Mouse (Mus musculus) forebrain, embryonic 11.5 days (tissue): ENCODE results near the gene Afm. TPM values are rescaled to one million over a fixed set of nuclear protein-coding genes. Genes with fewer than 3 reads are reported as not detected.

ENCODE experiments used
- ATAC-seq: fragments of 200-750 bp; cut with Nextera tagmentation; replicated peaks from 2 replicates; pipeline ENCODE4 v1.8.0; 2017; ENCODE audit warnings: moderate TSS enrichment; ENCODE audit not compliant: low FRiP score
- DNase-seq: peaks from one replicate; pipeline ENCODE4 v3.0.0-alpha.2; 2017; ENCODE audit warnings: low spot score
- H3K27ac ChIP-seq: fragments of 300-500 bp; sonication (generic); 2 replicates; pipeline ENCODE4 v1.5.1; 2014; ENCODE audit warnings: low read depth, low read length
- H3K27me3 ChIP-seq: fragments of 300-500 bp; sonication (generic); 2 replicates; pipeline ENCODE4 v1.6.1; 2014; ENCODE audit warnings: mild to moderate bottlenecking, low read length, mixed read lengths; ENCODE audit not compliant: control insufficient read depth, insufficient read depth
- H3K36me3 ChIP-seq: fragments of 300-500 bp; sonication (generic); 2 replicates; pipeline ENCODE4 v1.6.1; 2014; ENCODE audit warnings: mild to moderate bottlenecking, low read length, moderate library complexity, mixed read lengths; ENCODE audit not compliant: control insufficient read depth, insufficient read depth
- H3K4me1 ChIP-seq: fragments of 300-500 bp; sonication (generic); replicated peaks from 2 replicates; pipeline ENCODE4 v1.6.1; 2014; ENCODE audit warnings: low read length, mixed read lengths; ENCODE audit not compliant: control insufficient read depth, insufficient read depth
- H3K4me2 ChIP-seq: fragments of 300-500 bp; sonication (generic); 2 replicates; pipeline ENCODE4 v1.6.1; 2014; ENCODE audit warnings: low read depth, mild to moderate bottlenecking, low read length, moderate library complexity, mixed read lengths; ENCODE audit not compliant: severe bottlenecking
- H3K4me3 ChIP-seq: fragments of 300-500 bp; sonication (generic); 2 replicates; pipeline ENCODE4 v1.5.1; 2014; ENCODE audit warnings: low read depth, low read length
- H3K9ac ChIP-seq: fragments of 300-500 bp; sonication (generic); 2 replicates; pipeline ENCODE4 v1.6.1; 2014; ENCODE audit warnings: low read length
- H3K9me3 ChIP-seq: fragments of 300-500 bp; sonication (generic); 2 replicates; pipeline ENCODE4 v1.6.1; 2016; ENCODE audit warnings: low read length, mixed read lengths; ENCODE audit not compliant: control insufficient read depth
- WGBS: fragments of 180-500 bp; shearing (Covaris S2); extraction: QIAGEN DNeasy Blood & Tissue Kit; methylation state at CpG from one replicate; pipeline ENCODE4 v1.1.7; 2014; 5-methylcytosine and 5-hydroxymethylcytosine counted together
- polyA plus RNA-seq: library from polyadenylated mRNA; unstranded; fragments of >200 nt; fragmentation: Nextera tagmentation; extraction: Ambion mirVana; gene quantifications from 2 replicates; pipeline ENCODE4 v1.2.1, GENCODE M21; 2014

Gene Afm
- polyA plus RNA-seq, 1 experiment from 2014 or later = not detected

DNA sequence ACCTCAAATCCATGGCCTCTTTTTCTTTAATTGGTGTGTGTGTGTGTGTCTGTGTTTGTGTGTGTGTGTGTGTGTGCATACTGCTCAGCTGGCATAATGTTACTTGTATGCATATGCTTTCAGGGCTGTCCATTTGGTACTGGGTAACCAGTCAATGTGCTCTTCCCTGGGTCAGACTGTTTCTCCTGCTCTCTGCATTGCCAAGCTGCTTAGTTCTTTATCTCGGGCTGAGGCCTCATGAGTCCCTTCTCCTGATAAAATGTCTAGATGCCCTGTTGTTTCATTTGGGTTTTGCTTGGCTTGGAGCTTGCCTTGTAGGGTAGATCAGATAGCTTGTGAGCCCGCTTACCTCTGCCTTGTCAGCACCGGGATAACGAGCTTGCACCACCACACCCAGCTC is 44.1 kb downstream of the Afm start:
- Histone ChIP-seq H3K4me2 (no peak overlapping the region), H3K36me3 (no peaks in the 10 kb centered on the region), H3K27ac (no peak overlapping the region), H3K9me3 (no peaks in the 10 kb centered on the region), H3K9ac (no peak overlapping the region), H3K4me1 (no peaks in the 10 kb centered on the region), H3K27me3 (no peaks in the 10 kb centered on the region), H3K4me3 (no peak overlapping the region)
- ATAC-seq (no peak), DNase-seq (no peak)
- WGBS = 91% methylated on average over 4 of the region's 4 CpGs

DNA sequence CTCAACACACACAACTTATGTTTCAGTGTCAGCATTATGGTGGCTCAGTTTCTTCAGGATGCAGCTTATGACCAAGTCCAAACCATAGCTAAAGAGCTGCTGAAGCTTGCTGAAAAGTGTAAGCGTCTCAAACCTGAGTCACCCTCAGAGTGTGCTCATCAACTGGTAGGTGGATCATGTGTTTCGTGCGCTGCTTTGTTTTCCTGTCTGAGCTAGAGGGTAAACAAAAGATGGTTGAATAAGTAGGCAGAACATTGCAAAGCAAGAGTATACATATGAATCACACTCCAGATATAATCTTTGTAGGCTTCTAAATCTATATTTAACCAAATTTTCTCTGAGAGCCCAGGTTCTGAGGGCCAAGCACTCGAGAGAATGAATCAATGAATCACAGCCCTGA is 45.4 kb downstream of the Afm start:
- H3K9ac ChIP-seq = no peak overlapping the region
- H3K27ac ChIP-seq = no peak overlapping the region
- 87% methylated on average over 4 of the region's 4 CpGs for WGBS
- H3K27me3 ChIP-seq = no peaks in the 10 kb centered on the region
- no peak overlapping the region for H3K4me2 ChIP-seq
- H3K4me3 ChIP-seq = no peak overlapping the region
- no peaks in the 10 kb centered on the region for H3K9me3 ChIP-seq
- no peaks in the 10 kb centered on the region for H3K36me3 ChIP-seq
- DNase-seq = no peak
- no peak for ATAC-seq
- H3K4me1 ChIP-seq = no peaks in the 10 kb centered on the region

DNA sequence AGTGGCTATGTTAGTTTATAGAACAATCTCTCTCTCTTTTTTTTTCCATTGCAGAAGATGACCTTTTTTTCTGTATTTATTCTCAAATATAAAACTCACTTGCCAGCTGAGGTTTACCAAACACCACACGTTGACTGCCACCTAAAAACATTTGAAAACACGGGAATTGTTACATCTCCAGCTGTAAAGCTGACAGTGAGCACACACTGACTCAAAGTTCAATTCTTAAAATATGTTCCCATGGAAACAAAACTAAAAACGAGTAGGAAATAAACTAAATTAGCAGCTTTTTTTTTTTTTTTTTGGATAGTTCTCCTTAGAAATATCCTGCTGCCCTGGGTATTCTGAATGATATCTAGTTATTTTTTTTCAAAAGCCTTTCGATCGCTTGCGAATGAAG is 46.5 kb downstream of the Afm start:
- 87% methylated on average over 6 of the region's 6 CpGs for WGBS
- H3K36me3 ChIP-seq = no peaks in the 10 kb centered on the region
- H3K4me2 ChIP-seq = no peak overlapping the region
- no peaks in the 10 kb centered on the region for H3K4me1 ChIP-seq
- no peak for ATAC-seq
- H3K4me3 ChIP-seq = no peak overlapping the region
- no peak overlapping the region for H3K9ac ChIP-seq
- H3K27ac ChIP-seq = no peak overlapping the region
- no peaks in the 10 kb centered on the region for H3K9me3 ChIP-seq
- DNase-seq = no peak
- no peaks in the 10 kb centered on the region for H3K27me3 ChIP-seq

DNA sequence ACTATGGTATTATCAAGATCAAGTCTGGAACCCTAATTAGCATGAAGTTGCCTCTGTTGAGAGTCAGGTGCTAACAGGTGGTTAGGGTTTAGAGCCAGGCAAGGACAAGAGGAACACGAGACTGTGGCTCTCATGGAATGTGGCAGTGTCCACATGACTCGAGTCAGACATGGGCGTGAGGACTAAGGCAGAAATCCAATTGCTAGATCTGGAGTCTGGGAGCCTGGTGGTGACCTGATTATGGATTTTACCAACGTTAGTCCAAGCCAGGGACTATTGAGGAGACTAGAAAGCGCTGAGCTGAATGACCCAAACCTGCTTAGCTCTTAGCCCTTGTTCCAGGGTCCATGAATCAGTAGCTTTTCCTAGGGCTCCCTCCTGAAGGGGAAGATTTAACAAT is 49.1 kb downstream of the Afm start:
- Histone ChIP-seq H3K27me3 (no peaks in the 10 kb centered on the region), H3K9me3 (no peaks in the 10 kb centered on the region), H3K36me3 (no peaks in the 10 kb centered on the region), H3K4me1 (no peaks in the 10 kb centered on the region), H3K4me2 (no peak overlapping the region), H3K27ac (no peak overlapping the region), H3K9ac (no peak overlapping the region), H3K4me3 (no peak overlapping the region)
- ATAC-seq (no peak), DNase-seq (no peak)
- WGBS = 84% methylated on average over 5 of the region's 5 CpGs

DNA sequence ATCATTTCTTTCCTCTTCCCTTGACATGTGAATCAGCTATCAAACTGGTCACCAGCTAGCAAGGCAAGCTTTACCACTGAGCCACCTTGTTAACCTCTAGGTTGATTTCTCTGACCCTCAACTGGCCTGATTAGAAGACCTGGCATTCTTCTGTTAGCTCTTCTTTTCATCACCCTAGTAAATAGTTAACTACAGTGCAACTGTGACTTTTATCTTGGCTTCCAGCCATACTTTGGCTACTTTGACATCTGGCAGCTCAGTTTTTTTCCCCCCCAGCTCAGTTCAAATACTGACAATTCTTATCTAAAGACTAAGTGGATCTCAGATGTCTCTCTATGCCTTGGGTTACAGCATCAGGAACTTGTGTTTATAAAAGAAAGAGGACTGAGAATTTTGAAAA is 49.6 kb downstream of the Afm start:
- H3K4me1 ChIP-seq = no peaks in the 10 kb centered on the region
- no peak overlapping the region for H3K4me2 ChIP-seq
- H3K9me3 ChIP-seq = no peaks in the 10 kb centered on the region
- no peak overlapping the region for H3K9ac ChIP-seq
- H3K36me3 ChIP-seq = no peaks in the 10 kb centered on the region
- H3K27me3 ChIP-seq = no peaks in the 10 kb centered on the region
- DNase-seq (no peak), ATAC-seq (no peak)
- no peak overlapping the region for H3K27ac ChIP-seq
- H3K4me3 ChIP-seq = no peak overlapping the region

DNA sequence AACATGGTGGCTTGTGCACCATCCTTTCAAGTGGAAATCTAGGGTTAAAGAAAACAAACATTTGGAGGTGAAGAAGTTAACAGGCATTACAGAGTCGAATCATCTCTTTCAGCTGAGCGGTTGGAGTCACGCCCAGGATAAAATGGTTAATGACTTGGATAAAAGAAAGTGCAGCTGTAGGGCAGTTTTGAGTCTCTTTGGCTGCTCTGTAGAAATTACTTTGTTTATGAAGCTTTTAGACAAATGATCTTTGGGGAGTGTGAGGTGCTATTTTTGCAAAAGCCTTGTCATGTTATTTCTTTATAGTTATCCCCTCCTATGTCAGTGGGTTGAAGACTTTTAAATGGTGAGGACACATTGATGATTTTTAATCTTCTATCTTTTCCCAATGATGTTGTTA is 52.5 kb downstream of the Afm start:
- 65% methylated on average over 3 of the region's 3 CpGs for WGBS
- no peak overlapping the region for H3K9ac ChIP-seq
- DNase-seq (no peak), ATAC-seq (no peak)
- H3K9me3 ChIP-seq = no peaks in the 10 kb centered on the region
- no peak overlapping the region for H3K4me2 ChIP-seq
- H3K27me3 ChIP-seq = no peaks in the 10 kb centered on the region
- no peak overlapping the region for H3K4me3 ChIP-seq
- H3K27ac ChIP-seq = no peak overlapping the region
- H3K36me3 ChIP-seq = no peaks in the 10 kb centered on the region
- H3K4me1 ChIP-seq = no peaks in the 10 kb centered on the region

DNA sequence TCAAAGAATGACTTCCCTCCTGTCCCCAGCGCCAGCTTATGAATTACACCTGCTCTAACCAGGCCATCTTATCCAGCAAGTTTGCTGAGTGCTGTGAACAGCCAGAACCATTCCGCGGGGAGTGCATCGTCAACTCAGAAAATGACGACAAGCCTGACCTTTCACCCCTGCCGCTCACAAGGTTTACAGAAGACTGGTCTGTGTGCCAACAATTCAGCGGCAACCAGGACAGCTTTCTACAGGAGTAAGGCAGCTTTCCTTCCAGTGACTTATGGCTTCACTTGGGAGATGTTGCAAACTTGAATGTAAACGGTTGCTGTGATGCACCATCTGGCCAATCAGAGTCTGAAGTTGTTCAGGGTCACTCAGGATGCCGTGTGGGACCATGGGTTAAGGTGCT is 59.0 kb downstream of the Afm start:
- Histone ChIP-seq H3K4me2 (no peak overlapping the region), H3K4me3 (no peak overlapping the region), H3K27ac (no peak overlapping the region), H3K4me1 (no peaks in the 10 kb centered on the region), H3K27me3 (no peaks in the 10 kb centered on the region), H3K36me3 (no peaks in the 10 kb centered on the region), H3K9ac (no peak overlapping the region), H3K9me3 (no peaks in the 10 kb centered on the region)
- DNase-seq (no peak), ATAC-seq (no peak)
- WGBS = 92% methylated on average over 9 of the region's 9 CpGs

DNA sequence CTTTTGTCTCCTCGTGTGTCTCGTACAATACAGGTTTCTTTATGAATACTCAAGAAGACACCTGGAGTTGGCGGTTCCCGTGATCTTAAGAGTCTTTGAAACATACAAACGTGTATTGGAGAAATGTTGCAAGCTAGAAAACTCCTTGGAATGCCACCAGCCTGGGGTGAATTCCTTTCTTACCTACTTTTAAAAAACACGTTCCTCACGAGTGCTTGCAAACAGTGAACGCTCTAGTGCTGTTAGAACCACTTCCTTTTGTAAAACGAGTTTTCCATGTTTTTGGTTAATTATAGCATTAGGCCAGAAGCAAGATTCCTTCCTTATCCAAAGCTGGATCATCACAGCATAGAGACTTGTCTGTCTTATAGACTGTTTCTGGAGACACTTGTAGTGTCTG is 60.8 kb downstream of the Afm start:
- Histone ChIP-seq H3K27ac (no peak overlapping the region), H3K36me3 (no peaks in the 10 kb centered on the region), H3K9ac (no peak overlapping the region), H3K4me3 (no peak overlapping the region), H3K9me3 (no peaks in the 10 kb centered on the region), H3K4me1 (no peaks in the 10 kb centered on the region), H3K4me2 (no peak overlapping the region), H3K27me3 (no peaks in the 10 kb centered on the region)
- ATAC-seq (no peak), DNase-seq (no peak)
- WGBS = 88% methylated on average over 9 of the region's 9 CpGs

DNA sequence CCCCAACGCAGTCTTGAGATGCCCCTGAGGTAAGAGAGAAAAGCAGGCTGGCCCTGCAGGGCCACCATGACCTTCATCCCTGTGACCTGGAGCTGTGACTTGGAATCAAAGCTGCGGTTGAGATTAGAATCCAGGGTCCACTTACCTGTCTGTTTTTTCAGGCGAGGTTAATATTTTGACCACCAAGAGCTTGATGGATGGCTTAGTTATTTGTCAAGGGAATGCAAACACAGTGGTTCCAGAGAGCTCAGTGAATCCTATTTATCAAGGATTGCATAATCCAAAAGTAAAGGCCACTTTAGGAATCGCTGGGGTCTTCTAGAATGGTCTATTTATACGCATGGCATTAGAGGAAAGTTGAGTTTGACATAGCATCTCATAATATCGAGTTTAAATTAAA is 63.4 kb downstream of the Afm start:
- ATAC-seq = no peak
- H3K9ac ChIP-seq = no peak overlapping the region
- WGBS = 90% methylated on average over 6 of the region's 6 CpGs

More for the DNA sequence above, 63.4 kb downstream of the Afm start:
- Histone ChIP-seq H3K36me3 (no peaks in the 10 kb centered on the region), H3K9me3 (no peaks in the 10 kb centered on the region), H3K4me3 (no peak overlapping the region), H3K4me1 (no peaks in the 10 kb centered on the region), H3K27ac (no peak overlapping the region), H3K27me3 (no peaks in the 10 kb centered on the region), H3K4me2 (no peak overlapping the region)
- DNase-seq = no peak
